ENCODE assay signal across 22 mouse cellular contexts in genomic region chr8:7988820-7989219, GRCm38 (mm10).
"Had no signal": no experiment of that assay in that cellular context is flagged by ENCODE, and none has a peak within 500 bp of the region (broad histone marks: within the 10 kb centered on the region; RNA-seq: fewer than 3 reads in every experiment).

No protein-coding gene starts in this region.

- H3K4me2 ChIP-seq: limb, embryonic 12.5 days; limb, embryonic 15.5 days; liver, embryonic 11.5 days; lung, embryonic 14.5 days; midbrain, embryonic 12.5 days; neural tube, embryonic 12.5 days had no signal

- H3K4me1 ChIP-seq: limb, embryonic 12.5 days; limb, embryonic 15.5 days; neural tube, embryonic 12.5 days had no signal

- H3K36me3 ChIP-seq: limb, embryonic 12.5 days; limb, embryonic 15.5 days; midbrain, embryonic 12.5 days; neural tube, embryonic 12.5 days had no signal

- DNase-seq: kidney, adult 9 months; kidney, postnatal 14 days; kidney, postnatal 4 days; left cerebral cortex, postnatal 4 days; liver, postnatal 0 days; lung, embryonic 14.5 days; right cerebral cortex, adult 18-20 months; right cerebral cortex, postnatal 14 days; right cerebral cortex, postnatal 4 days; thymus, adult 2 months; thymus, postnatal 14 days; thymus, postnatal 4 days had no signal

- H3K9me3 ChIP-seq: limb, embryonic 12.5 days; limb, embryonic 15.5 days; midbrain, embryonic 12.5 days; neural tube, embryonic 12.5 days had no signal

- H3K4me3 ChIP-seq: limb, embryonic 12.5 days; limb, embryonic 15.5 days; midbrain, embryonic 12.5 days; neural tube, embryonic 12.5 days had no signal

- H3K9ac ChIP-seq: limb, embryonic 12.5 days; limb, embryonic 15.5 days; liver, embryonic 14.5 days; liver, postnatal 0 days; lung, embryonic 14.5 days; midbrain, embryonic 12.5 days; neural tube, embryonic 12.5 days had no signal

- H3K27me3 ChIP-seq: limb, embryonic 12.5 days; limb, embryonic 15.5 days; midbrain, embryonic 12.5 days; neural tube, embryonic 12.5 days had no signal

- H3K27ac ChIP-seq: limb, embryonic 12.5 days; limb, embryonic 15.5 days; liver, embryonic 14.5 days; macrophage; midbrain, embryonic 12.5 days; neural tube, embryonic 12.5 days; stomach, postnatal 0 days had no signal

- ATAC-seq: liver, postnatal 0 days; lung, postnatal 0 days; midbrain, embryonic 16.5 days had no signal
